Mouse (Mus musculus): Measurements from ENCODE around the gene Hnf1b. TPM values are rescaled to one million over a fixed set of nuclear protein-coding genes. Genes with fewer than 3 reads are reported as not detected.

Gene Hnf1b
- polyA plus RNA-seq, 2 experiments: 1.8 to 2.4 TPM

GRCm38 (mm10) chr11:83815628-83816027, 34.2 kb upstream of the Hnf1b start:
- H3K36me3 ChIP-seq (replicated peaks; ENCODE audit: control insufficient read depth, insufficient read depth, low read depth): no peaks in the 10 kb centered on the region
- TF ChIP-seq EP300 (IDR thresholded peaks at IDR 0.05; ENCODE audit: low read depth) (no peak), CTCF (IDR thresholded peaks at IDR 0.05; ENCODE audit: low read depth) (peak; percentile 71)
- WGBS (ENCODE audit: insufficient replicate concordance): 7% methylated on average over 9 of the region's 9 CpGs
- DNase-seq (ENCODE audit: low read depth in 3 of 3, low spot score in 3 of 3) (peak; percentile 16 to 31 (median 29)), ATAC-seq (ENCODE audit: insufficient read depth) (no peak)
- H3K27ac ChIP-seq: no peak overlapping the region
- no peak overlapping the region for H3K9ac ChIP-seq (replicated peaks)
- peaks cover 0 to 3% of the 10 kb centered on the region in 2 experiments; a peak in 1 of 4 replicates for H3K4me1 ChIP-seq (replicated peaks; ENCODE audit: control insufficient read depth in 2 of 2, insufficient read depth in 2 of 2, low read length in 1 of 2)
- no peak overlapping the region for H3K4me2 ChIP-seq (ENCODE audit: low read depth)
- no peak overlapping the region for H3K4me3 ChIP-seq (ENCODE audit: insufficient read depth in 1 of 2, low read depth in 2 of 2, low read length in 2 of 2)
- H3K9me3 ChIP-seq (ENCODE audit: control insufficient read depth, low read length): no peaks in the 10 kb centered on the region
- H3K27me3 ChIP-seq (ENCODE audit: control insufficient read depth, insufficient read depth, low read length): no peaks in the 10 kb centered on the region; the same call in 1 of the 2 replicates

DNA sequence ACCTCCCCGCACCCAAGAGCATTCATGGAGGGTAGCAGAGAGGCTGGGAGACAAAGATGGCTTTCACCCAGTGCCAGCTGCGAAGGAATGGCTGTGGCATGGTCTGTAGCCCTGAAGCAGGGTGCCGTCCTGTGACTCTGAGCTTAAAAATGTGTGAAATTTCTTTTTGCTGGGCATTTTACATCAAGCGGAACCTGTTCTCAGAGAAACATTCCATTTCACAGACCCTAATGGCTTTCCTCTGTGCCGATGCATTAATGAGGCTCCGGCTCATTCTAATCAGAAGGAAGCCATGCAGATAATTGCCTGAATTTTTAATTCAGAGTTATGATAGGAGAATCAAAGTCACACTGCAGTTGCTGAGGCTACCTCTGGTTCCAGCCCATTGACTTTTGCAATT, 32.8 kb upstream of the Hnf1b start:
- Histone ChIP-seq H3K27ac (no peak overlapping the region), H3K4me1 (replicated peaks; ENCODE audit: control insufficient read depth in 2 of 2, insufficient read depth in 2 of 2, low read length in 1 of 2) (peaks cover 0 to 3% of the 10 kb centered on the region in 2 experiments; a peak in 1 of 4 replicates), H3K4me2 (ENCODE audit: low read depth) (no peak overlapping the region), H3K9ac (replicated peaks) (no peak overlapping the region), H3K27me3 (ENCODE audit: control insufficient read depth, insufficient read depth, low read length) (no peaks in the 10 kb centered on the region; the same call in 1 of the 2 replicates), H3K9me3 (ENCODE audit: control insufficient read depth, low read length) (no peaks in the 10 kb centered on the region), H3K4me3 (ENCODE audit: insufficient read depth in 1 of 2, low read depth in 2 of 2, low read length in 2 of 2) (no peak overlapping the region), H3K36me3 (replicated peaks; ENCODE audit: control insufficient read depth, insufficient read depth, low read depth) (no peaks in the 10 kb centered on the region)
- no peak for ATAC-seq (ENCODE audit: insufficient read depth)
- DNase-seq (ENCODE audit: low read depth in 3 of 3, low spot score in 3 of 3): no peak
- WGBS (ENCODE audit: insufficient replicate concordance): 69% methylated on average over 6 of the region's 6 CpGs
- no peak for TF ChIP-seq CTCF (IDR thresholded peaks at IDR 0.05; ENCODE audit: low read depth)
- no peak for TF ChIP-seq EP300 (IDR thresholded peaks at IDR 0.05; ENCODE audit: low read depth)

- no peak overlapping the region for H3K4me3 ChIP-seq (ENCODE audit: insufficient read depth in 1 of 2, low read depth in 2 of 2, low read length in 2 of 2)
- WGBS (ENCODE audit: insufficient replicate concordance): 41% methylated on average over 4 of the region's 4 CpGs
- H3K9me3 ChIP-seq (ENCODE audit: control insufficient read depth, low read length): no peaks in the 10 kb centered on the region
- DNase-seq (ENCODE audit: low read depth in 3 of 3, low spot score in 3 of 3) (no peak), ATAC-seq (ENCODE audit: insufficient read depth) (no peak)
- H3K4me1 ChIP-seq (replicated peaks; ENCODE audit: control insufficient read depth in 2 of 2, insufficient read depth in 2 of 2, low read length in 1 of 2): peaks cover 0 to 3% of the 10 kb centered on the region in 2 experiments; a peak in 1 of 4 replicates
- H3K4me2 ChIP-seq (ENCODE audit: low read depth): no peak overlapping the region
- no peak overlapping the region for H3K9ac ChIP-seq (replicated peaks)
- H3K27me3 ChIP-seq (ENCODE audit: control insufficient read depth, insufficient read depth, low read length): no peaks in the 10 kb centered on the region; the same call in 1 of the 2 replicates
- TF ChIP-seq EP300 (IDR thresholded peaks at IDR 0.05; ENCODE audit: low read depth): no peak
- H3K27ac ChIP-seq: no peak overlapping the region
- H3K36me3 ChIP-seq (replicated peaks; ENCODE audit: control insufficient read depth, insufficient read depth, low read depth): no peaks in the 10 kb centered on the region
Observed at GRCm38 (mm10) chr11:83817994-83818393, 31.9 kb upstream of the Hnf1b start.

DNA sequence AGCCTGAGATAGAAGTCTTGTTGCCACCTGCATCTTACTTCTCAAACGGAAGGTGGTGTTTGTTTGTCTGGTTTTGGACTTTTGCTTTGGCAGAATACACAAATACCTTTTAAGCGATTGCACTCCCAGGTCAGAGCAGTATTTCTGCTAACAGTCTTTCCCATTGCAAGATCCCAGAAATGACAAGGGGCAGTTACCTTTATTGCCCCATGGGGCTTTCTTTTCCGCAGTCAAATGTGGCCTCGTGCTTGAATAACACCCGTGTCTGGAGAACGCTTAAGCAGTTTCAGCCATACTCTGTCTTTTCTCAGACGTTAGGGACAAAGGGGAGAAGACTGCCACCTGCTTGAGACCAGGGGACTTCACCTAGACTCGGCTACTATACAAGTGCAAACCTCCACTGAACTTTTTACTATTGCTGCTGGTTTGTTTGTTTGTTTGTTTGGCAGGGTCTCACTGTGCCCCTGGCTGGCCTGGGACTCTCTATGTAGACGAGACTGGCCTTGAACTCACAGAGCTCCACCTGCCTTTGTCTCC, 31.2 kb upstream of the Hnf1b start:
- DNase-seq (ENCODE audit: low read depth in 3 of 3, low spot score in 3 of 3) (no peak), ATAC-seq (ENCODE audit: insufficient read depth) (no peak)
- Histone ChIP-seq H3K27me3 (ENCODE audit: control insufficient read depth, insufficient read depth, low read length) (no peaks in the 10 kb centered on the region; the same call in 1 of the 2 replicates), H3K4me2 (ENCODE audit: low read depth) (no peak overlapping the region), H3K9ac (replicated peaks) (no peak overlapping the region), H3K27ac (no peak overlapping the region), H3K4me3 (ENCODE audit: insufficient read depth in 1 of 2, low read depth in 2 of 2, low read length in 2 of 2) (no peak overlapping the region), H3K36me3 (replicated peaks; ENCODE audit: control insufficient read depth, insufficient read depth, low read depth) (no peaks in the 10 kb centered on the region), H3K9me3 (ENCODE audit: control insufficient read depth, low read length) (no peaks in the 10 kb centered on the region), H3K4me1 (replicated peaks; ENCODE audit: control insufficient read depth in 2 of 2, insufficient read depth in 2 of 2, low read length in 1 of 2) (peaks cover 0 to 3% of the 10 kb centered on the region in 2 experiments; a peak in 1 of 4 replicates)
- 39% methylated on average over 9 of the region's 9 CpGs for WGBS (ENCODE audit: insufficient replicate concordance)
- TF ChIP-seq CTCF (IDR thresholded peaks at IDR 0.05; ENCODE audit: low read depth) (no peak), EP300 (IDR thresholded peaks at IDR 0.05; ENCODE audit: low read depth) (no peak)

- 55% methylated on average over 10 of the region's 10 CpGs for WGBS (ENCODE audit: insufficient replicate concordance)
- Histone ChIP-seq H3K4me3 (ENCODE audit: insufficient read depth in 1 of 2, low read depth in 2 of 2, low read length in 2 of 2) (no peak overlapping the region), H3K27ac (no peak overlapping the region), H3K9me3 (ENCODE audit: control insufficient read depth, low read length) (no peaks in the 10 kb centered on the region), H3K9ac (replicated peaks) (no peak overlapping the region), H3K27me3 (ENCODE audit: control insufficient read depth, insufficient read depth, low read length) (no peaks in the 10 kb centered on the region; the same call in 1 of the 2 replicates), H3K4me2 (ENCODE audit: low read depth) (no peak overlapping the region), H3K4me1 (replicated peaks; ENCODE audit: control insufficient read depth in 2 of 2, insufficient read depth in 2 of 2, low read length in 1 of 2) (peaks cover 0 to 3% of the 10 kb centered on the region in 2 experiments; a peak in 1 of 4 replicates), H3K36me3 (replicated peaks; ENCODE audit: control insufficient read depth, insufficient read depth, low read depth) (no peaks in the 10 kb centered on the region)
- DNase-seq (ENCODE audit: low read depth in 3 of 3, low spot score in 3 of 3) (no peak), ATAC-seq (ENCODE audit: insufficient read depth) (no peak)
- TF ChIP-seq EP300 (IDR thresholded peaks at IDR 0.05; ENCODE audit: low read depth): no peak
- TF ChIP-seq CTCF (IDR thresholded peaks at IDR 0.05; ENCODE audit: low read depth): no peak
Observed at GRCm38 (mm10) chr11:83819806-83820483, 29.9 kb upstream of the Hnf1b start.
